Mouse (Mus musculus) heart, adult 18-20 months (tissue): ENCODE measurements around the gene Ddb2. TPM values are rescaled to one million over a fixed set of nuclear protein-coding genes. Genes with fewer than 3 reads are reported as not detected.
A peak's percentile ranks its signal among the peaks of the same experiment; 100 is the strongest.

Experiments used
- DNase-seq, 2 experiments: peaks; one replicate each; pipeline ENCODE4 v3.0.0; 2021 to 2022; ENCODE audit warnings: mixed read lengths in 1 of 2
- total RNA-seq, 2 experiments: library from RNA; stranded (reverse); gene quantifications; 2 replicates each; pipeline ENCODE4 v1.2.3; 2021

The Ddb2 gene
- total RNA-seq, 2 experiments from 2014 or later = 2.3 to 3.4 TPM

DNA sequence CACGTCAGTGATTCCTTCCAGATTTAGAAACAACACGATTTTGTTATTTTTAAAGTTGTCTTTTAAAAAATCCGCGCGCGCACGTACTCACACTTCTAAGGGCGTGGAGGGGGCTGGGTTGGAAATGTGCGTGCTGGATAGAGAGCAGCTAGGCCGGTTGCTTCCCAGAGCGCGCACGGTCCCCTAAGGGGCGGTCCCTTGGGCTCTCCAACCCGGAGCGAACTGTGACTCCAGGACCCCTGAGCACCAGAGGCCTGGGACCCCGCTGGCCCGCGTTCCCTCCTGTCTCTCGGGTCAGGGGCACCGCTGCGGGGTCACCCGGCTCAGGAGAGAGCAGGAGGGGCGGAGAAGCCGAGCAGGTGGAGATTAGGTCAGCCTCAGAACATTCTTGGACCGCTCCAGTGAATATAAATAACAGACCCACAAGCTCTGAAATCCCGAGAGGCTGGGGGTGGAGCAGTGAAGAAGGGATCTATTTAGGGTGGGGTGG is 18.9 kb upstream of the Ddb2 start, which contains the start of gene Pacsin3:
Gene Pacsin3, plus strand, starts transcription at position 294 of the 490 bp plus-strand sequence.
- DNase-seq = peak; percentile 64 to 75

DNA sequence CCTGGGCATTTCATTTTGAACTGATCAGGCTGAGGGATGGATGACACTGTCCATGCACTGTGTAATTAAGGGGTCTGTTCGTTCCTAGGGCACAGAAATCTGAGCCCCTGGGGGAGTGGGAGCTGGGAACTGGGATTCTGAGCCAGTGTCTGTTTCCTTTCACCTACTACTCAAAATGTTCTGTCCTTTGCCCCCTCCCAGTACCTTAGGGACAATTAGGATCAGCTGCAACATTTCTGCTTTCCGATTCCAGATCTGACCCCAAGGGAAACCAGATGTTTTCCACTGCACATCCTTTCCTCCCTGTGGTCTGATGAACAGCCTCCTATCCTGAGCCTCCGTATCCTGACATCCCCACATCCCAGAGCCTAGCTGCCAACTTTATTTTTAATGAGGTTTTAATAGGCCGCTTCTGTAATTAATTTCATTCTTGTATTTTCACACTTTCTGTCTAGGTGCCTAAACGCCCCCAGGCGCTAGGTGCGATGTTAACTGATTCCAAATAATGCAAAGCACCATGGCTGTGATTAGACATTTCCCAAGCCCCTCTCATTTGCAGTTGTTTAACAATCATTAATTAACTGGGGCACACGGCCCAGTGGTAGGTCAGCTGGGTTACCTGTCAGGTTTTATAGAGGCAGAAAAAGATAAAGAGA is 18.1 kb upstream of the Ddb2 start:
- peak in 1 of 2 experiments; percentile 7 for DNase-seq

DNA sequence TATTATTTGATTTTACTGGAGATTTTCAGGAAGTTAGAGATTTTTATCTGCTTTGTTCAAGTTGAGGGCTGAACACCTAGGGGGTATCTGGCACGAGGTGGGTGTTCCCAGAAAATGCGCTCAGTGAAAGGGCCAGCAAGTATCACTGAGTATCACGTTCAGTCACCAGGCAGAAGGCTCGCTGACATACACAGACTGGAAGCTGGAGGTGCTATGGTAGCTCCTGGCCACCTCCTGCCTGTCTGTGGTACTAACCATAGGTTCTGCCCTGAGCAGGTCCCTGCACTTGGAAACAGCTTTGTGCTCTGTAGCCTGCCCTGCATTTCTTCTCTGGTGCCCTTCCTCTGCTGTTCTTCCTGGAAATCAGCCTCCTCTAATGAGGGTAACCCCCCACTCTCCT is 15.7 kb upstream of the Ddb2 start:
- peak in 1 of 2 experiments; percentile 4 for DNase-seq

GRCm38 (mm10) chr2:91252001-91252400 is 15.2 kb upstream of the Ddb2 start:
- DNase-seq = peak in 1 of 2 experiments; percentile 13

- no peak for DNase-seq
Measured at GRCm38 (mm10) chr2:91248366-91248765, 11.6 kb upstream of the Ddb2 start.

- no peak for DNase-seq
Measured at GRCm38 (mm10) chr2:91244557-91245228, 7.9 kb upstream of the Ddb2 start.

DNA sequence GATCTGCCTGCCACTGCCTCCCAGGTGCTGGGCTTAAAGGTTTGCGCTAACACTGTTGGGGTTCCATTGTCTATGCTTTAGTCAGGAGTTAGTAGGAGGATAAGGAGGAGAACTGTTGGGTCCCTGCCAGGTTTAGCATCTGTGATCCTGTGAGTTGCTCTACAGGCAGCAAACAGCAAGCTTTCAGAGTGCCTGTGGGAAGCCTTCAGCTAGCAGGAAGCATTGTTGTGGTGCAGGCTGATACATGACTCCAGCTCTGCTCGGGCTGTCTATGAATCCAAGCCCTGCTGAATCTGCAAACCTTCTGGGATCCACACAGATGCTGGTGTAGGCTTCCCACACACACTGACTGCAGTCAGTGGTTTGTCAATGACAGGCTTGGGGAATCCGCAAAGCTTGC is 6.6 kb upstream of the Ddb2 start:
- no peak for DNase-seq

DNA sequence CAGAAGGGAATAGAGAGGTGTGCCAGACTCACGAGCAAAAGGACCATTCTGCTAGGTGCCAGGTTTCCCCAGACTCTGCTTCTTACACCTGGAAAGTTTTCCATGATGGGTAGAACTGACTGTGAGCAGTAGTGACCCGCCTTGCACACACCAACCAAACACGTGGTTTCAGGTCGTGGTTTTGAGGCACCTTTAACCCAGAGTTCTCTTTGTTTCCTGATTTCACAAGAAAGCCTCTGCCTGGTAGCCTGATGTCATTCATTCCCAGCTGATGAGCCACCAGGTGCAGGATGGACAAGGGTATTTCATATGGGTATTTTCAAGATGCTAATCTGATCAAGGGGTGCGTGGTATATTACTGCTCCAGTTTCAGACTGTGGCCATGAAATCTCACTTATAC is 5.8 kb upstream of the Ddb2 start:
- DNase-seq = no peak

DNA sequence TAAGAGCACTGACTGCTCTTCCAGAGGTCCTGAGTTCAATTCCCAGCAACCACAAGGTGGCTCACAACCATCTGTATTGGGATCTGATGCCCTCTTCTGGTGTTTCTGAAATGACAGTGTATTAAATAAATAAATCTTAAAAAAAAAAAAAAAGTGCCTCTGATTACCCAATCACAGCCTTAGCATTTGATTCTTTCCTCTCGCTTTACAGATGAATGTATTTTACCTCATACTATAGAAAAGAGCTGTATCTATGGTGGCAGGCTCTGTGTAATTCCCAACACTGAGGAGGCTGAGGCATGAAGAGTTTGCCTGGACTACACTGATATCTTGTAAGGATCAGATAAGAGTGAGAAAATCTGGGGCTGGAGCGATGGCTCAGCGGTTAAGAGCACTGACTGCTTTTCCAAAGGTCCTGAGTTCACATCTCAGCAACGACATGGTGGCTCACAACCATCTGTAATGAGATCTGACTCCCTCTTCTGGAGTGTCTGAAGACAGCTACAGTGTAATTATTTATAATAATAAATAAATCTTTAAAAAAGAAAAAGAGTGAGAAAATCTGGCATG is 814 bp upstream of the Ddb2 start:
- DNase-seq = peak in 1 of 2 experiments; percentile 36

GRCm38 (mm10) chr2:91229735-91230134 is 7.0 kb downstream of the Ddb2 start:
- no peak for DNase-seq

GRCm38 (mm10) chr2:91223614-91224013 is 13.2 kb downstream of the Ddb2 start:
- DNase-seq = no peak

DNA sequence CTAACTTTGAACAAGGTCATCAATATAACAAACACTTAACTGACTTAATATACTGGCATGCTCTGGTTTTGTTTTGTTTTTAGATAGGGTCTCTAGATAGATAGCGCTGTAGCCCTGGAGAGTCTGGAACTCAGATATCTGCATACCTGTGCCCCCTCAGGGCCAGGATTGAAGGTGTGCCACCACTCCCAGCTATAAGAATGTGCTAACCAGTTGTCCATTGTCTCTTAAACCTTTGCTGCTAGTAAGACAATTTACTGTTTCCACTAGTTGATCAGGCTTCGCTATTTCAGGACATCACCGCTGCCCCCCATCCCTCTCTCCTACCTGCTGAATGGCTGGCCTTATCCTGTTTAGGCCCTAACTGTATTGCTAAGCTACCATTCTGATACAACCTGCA is 16.3 kb downstream of the Ddb2 start:
- DNase-seq = no peak

DNA sequence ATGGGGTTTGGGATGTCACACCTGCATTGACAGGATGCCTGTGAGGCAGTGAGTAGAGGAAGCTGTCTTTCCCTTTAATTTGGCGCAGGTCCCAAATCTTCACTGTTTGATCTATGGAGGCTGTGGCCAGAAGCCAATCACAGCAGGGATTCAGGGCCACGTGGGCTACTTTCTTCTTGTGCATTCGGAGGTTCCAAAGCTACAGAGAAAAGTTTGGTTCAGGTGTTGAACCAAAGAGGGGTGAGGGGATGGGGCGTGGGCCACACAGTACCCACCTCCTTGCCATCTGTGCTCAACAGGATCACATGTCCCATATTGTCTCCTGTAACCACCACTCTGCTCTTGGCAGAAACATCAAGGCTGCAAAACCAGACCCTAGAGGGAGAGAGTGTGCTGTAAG is 19.8 kb downstream of the Ddb2 start:
- DNase-seq = no peak

DNA sequence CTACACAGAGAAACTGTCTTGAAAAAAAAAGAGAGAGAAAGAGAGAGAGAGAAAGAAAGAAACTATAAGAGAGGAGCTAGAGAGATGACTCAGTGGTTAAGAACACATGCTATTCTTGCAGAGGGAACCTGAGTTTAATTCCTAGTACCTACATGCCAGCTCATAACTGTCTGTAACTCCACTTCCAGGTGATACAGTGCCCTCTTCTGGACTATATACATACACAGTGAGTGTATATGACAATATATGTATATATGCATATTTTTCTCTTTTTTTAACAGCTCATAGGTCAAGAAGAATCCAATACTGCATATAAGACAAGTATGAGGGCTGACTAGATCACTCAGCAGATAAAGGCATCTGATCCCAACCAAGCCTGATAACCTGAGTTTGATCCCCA is 23.5 kb downstream of the Ddb2 start:
- no peak for DNase-seq

DNA sequence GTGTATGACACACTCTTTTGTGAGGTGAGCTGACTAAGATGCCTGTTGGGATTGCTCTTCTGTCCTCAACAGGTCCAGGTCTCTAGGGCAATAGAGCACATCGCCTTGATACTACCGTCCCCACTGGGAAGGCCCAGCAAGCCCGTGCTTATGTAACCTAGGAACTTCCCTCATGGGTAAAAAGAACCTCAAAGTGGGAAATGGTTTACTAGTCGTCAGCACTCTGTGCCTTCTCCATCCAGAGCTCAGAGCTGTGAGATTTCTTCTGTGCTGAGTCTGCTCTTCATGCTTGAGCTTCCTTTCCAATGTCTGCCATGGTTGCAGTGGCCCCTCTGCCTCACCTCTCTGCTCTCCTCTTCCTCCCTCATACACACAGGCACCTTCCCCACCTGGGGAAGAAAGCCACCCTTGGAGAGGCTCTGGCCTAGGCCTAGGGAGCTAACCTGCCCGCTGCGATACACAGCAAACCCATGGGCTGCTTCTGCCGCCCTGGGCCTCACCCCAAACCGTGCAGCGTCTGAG is 30.5 kb downstream of the Ddb2 start:
- DNase-seq = peak; percentile 33 to 53

DNA sequence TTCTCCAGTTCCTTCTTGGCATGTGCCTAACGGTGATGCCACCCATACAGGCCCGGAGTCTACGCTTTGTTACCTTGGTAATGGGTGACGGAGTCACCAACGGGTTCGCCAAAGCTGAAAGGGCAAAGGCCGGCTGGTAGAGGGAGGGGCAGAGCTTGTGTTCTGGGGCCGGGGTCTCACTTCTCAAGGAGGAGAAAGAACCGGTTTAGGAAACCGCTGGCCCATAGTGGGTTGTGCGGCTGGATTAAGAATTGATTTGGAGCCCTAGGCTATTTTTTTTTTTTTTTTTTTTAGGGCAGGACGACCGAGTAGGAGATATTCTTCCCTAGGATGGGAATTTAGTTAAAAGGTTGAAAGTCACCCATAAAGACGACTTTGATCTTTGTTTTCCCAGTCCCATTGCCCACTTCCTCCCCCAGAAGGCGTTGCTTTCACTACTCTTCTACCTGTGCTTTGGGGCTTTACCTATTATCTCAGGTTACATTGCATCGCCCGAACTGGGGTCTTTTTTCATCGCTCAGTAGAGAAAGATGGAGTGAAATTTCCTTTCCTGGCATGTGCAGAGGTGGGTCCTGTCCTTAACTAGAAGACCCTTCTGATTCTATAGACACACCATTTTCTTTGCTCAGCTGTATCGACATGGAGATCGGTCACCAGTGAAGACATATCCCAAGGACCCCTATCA is 33.7 kb downstream of the Ddb2 start:
- DNase-seq = no peak

GRCm38 (mm10) chr2:91202222-91202971 is 34.4 kb downstream of the Ddb2 start, which contains the start of the genes Nr1h3 and Acp2:
TSS of gene Nr1h3 (minus strand) at chr2:91202834.
TSS of gene Acp2 (plus strand) at chr2:91202885.
- DNase-seq = peak; percentile 95 to 98

GRCm38 (mm10) chr2:91198888-91199287 is 37.9 kb downstream of the Ddb2 start:
- DNase-seq = no peak

DNA sequence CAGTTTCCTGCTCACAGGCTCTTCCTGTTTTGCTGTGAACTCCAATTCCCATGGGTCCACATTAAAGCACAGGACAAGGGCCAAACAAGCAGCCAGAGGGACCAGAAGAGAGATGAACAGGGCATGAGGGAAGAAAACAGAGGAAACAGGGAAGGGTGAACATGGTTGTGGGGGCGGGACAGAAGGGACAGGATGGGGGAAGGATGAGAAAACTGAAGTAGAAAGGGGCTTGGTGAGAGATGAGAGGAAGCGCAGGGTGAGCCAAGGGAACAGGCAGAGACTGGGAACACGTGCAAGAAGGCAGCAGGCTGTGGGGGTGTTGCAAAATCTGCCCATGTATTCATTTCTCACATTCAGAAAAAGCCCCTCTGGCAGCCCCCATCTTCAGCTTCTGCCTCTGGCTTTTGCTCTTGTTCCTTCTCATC is 40.2 kb downstream of the Ddb2 start:
- DNase-seq = peak; percentile 77 to 81

GRCm38 (mm10) chr2:91194624-91195332 is 42.0 kb downstream of the Ddb2 start:
- peak; percentile 92 to 94 for DNase-seq

DNA sequence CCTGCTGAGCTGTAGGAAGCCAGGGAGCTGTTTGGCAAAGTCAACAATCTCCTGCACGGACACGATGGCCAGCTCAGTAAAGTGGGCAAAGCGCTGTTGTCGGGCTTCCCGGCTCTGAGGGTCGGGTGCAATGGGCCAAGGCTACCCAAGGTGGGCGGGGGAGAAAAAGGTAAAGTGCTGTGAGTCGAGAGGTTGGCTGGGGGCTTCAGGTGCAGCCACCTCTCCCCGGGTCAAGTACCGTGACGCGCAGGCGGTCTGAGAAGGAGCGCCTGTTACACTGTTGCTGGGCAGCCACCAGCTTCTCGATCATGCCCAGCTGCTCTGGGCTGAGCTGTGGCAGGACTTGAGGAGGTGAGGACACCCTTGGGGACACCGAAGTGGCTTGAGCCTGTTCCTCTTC is 46.3 kb downstream of the Ddb2 start:
- no peak for DNase-seq
